Mouse (Mus musculus): Measurements from ENCODE around the gene Arhgap11a. TPM values are rescaled to one million over a fixed set of nuclear protein-coding genes. Genes with fewer than 3 reads are reported as not detected.

The Arhgap11a gene
- polyA plus RNA-seq, 1 experiment = 2.6 TPM

- no peak for DNase-seq (ENCODE audit: low spot score)
Observed at GRCm38 (mm10) chr2:113817681-113818606, 30.5 kb downstream of the Arhgap11a start.

- peak; percentile 33 for DNase-seq (ENCODE audit: low spot score)
Observed at GRCm38 (mm10) chr2:113807640-113808039, 40.8 kb downstream of the Arhgap11a start.

GRCm38 (mm10) chr2:113806851-113807577 is 41.4 kb downstream of the Arhgap11a start:
- DNase-seq (ENCODE audit: low spot score) = no peak

GRCm38 (mm10) chr2:113805765-113806164 is 42.7 kb downstream of the Arhgap11a start:
- DNase-seq (ENCODE audit: low spot score) = no peak

GRCm38 (mm10) chr2:113803753-113804152 is 44.7 kb downstream of the Arhgap11a start:
- DNase-seq (ENCODE audit: low spot score) = no peak

- DNase-seq (ENCODE audit: low spot score) = no peak
Observed at GRCm38 (mm10) chr2:113800846-113801245, 47.6 kb downstream of the Arhgap11a start.

GRCm38 (mm10) chr2:113798605-113799004 is 49.9 kb downstream of the Arhgap11a start:
- DNase-seq (ENCODE audit: low spot score) = no peak

- DNase-seq (ENCODE audit: low spot score) = no peak
Observed at GRCm38 (mm10) chr2:113795186-113795585, 53.3 kb downstream of the Arhgap11a start.

GRCm38 (mm10) chr2:113793521-113793920 is 54.9 kb downstream of the Arhgap11a start:
- DNase-seq (ENCODE audit: low spot score) = no peak

- DNase-seq (ENCODE audit: low spot score) = no peak
Observed at GRCm38 (mm10) chr2:113788821-113789387, 59.6 kb downstream of the Arhgap11a start.

GRCm38 (mm10) chr2:113787882-113788281 is 60.6 kb downstream of the Arhgap11a start:
- no peak for DNase-seq (ENCODE audit: low spot score)

- DNase-seq (ENCODE audit: low spot score) = no peak
Observed at GRCm38 (mm10) chr2:113784851-113785250, 63.6 kb downstream of the Arhgap11a start.

GRCm38 (mm10) chr2:113781521-113781920 is 66.9 kb downstream of the Arhgap11a start:
- no peak for DNase-seq (ENCODE audit: low spot score)

Other genes with a start within 250 kb of the Arhgap11a start
- 0.07 and 0.12 TPM in 2 replicates for gene Grem1, start 90.0 kb downstream of the Arhgap11a start, polyA plus RNA-seq (2012; rRNA removed)
- gene Scg5, start 19.5 kb downstream of the Arhgap11a start, polyA plus RNA-seq (2012; rRNA removed) = 1.1 and 1.2 TPM in 2 replicates
- gene Gjd2, start 165.0 kb upstream of the Arhgap11a start, polyA plus RNA-seq (2012; rRNA removed) = not detected in 2 replicates
- gene Actc1, start 204.9 kb upstream of the Arhgap11a start, polyA plus RNA-seq (2012; rRNA removed) = 376 and 425 TPM in 2 replicates

All from urinary bladder, adult 2 months (tissue).